Mouse (Mus musculus): Measurements from ENCODE around the gene Upk2.
"Not testable (repeated sequence)": the region's sequence is repeated elsewhere in the genome, so short reads cannot be mapped to it uniquely, and the experiment has no call there.

Upk2 gene

GRCm38 (mm10) chr9:44408693-44409092, 46.1 kb downstream of the Upk2 start:
- DNase-seq (ENCODE audit: low spot score), result not testable (repeated sequence)

GRCm38 (mm10) chr9:44407752-44408097, 47.1 kb downstream of the Upk2 start:
- no peak for DNase-seq (ENCODE audit: low spot score)

GRCm38 (mm10) chr9:44406906-44407751, 47.6 kb downstream of the Upk2 start, which contains the start of the genes Rps25 and Trappc4:
Gene Rps25, plus strand, starts transcription at chr9:44407139.
Gene Trappc4, minus strand, starts transcription at chr9:44407600.
- peak; percentile 97 for DNase-seq (ENCODE audit: low spot score)

- DNase-seq (ENCODE audit: low spot score), result no peak
Measured at GRCm38 (mm10) chr9:44405011-44405410, 49.8 kb downstream of the Upk2 start.

Measured in adipocyte (in vitro differentiated cells).